Mouse (Mus musculus) small intestine, adult 2 months (tissue): ENCODE results near the gene Mus81.

Experiments used
- CTCF ChIP-seq: fragments of 200-500 bp; IDR thresholded peaks from 2 replicates; pipeline ENCODE4 v1.5.1; 2012; ENCODE audit warnings: low read depth, mild to moderate bottlenecking, control low read depth, inconsistent platforms, low read length, moderate library complexity, mixed read lengths; ENCODE audit not compliant: insufficient replicate concordance, insufficient read length; ENCODE audit errors: extremely low read depth
- POLR2A ChIP-seq: fragments of 200-500 bp; IDR thresholded peaks from 2 replicates; pipeline ENCODE4 v1.6.1; 2012; ENCODE audit warnings: low read depth, mild to moderate bottlenecking, control low read depth, inconsistent platforms, low read length, moderate library complexity

- no peak for TF ChIP-seq POLR2A
- TF ChIP-seq CTCF: no peak
Observed at GRCm38 (mm10) chr19:5473720-5474119, 14.5 kb downstream of the Mus81 start, which contains the start of gene Efemp2.
